Mouse (Mus musculus): Measurements from ENCODE around the gene Ccdc121.
"Not testable (repeated sequence)": the region's sequence is repeated elsewhere in the genome, so short reads cannot be mapped to it uniquely, and the experiment has no call there.

Gene Ccdc121

DNA sequence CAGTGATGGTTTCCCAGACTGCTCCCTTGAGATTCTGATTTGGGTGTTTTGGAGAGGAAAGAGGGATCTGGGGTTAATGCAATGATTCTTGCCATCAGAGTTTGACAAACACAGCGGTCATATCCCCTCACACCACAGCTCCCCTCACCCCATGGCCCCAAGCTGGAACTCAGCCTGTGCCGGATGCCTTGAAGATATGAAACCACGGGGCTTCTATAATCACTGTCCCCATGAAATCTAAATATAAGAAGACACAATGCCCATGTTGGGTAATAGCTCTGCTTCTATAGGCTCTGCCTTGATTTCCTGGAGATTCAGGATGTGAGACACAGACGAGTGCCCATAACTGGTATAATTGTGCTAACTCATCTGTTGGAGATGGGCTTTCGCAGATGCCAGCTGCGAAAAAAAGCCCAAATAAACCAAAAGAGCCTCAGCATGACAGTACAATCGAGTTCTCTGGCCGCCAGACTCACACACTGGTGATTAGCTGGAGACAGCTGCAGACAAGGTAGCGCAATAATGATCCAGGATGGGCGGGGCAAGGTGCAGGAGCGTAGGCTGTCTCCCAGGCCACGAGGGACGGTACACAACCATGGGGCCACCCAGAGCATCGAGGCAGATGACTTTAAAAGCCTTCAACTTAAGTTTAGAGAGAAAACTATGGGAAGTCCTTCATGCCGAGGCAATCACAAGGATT is 1.3 kb upstream of the Ccdc121 start:
- no peak for DNase-seq (ENCODE audit: low spot score)

DNA sequence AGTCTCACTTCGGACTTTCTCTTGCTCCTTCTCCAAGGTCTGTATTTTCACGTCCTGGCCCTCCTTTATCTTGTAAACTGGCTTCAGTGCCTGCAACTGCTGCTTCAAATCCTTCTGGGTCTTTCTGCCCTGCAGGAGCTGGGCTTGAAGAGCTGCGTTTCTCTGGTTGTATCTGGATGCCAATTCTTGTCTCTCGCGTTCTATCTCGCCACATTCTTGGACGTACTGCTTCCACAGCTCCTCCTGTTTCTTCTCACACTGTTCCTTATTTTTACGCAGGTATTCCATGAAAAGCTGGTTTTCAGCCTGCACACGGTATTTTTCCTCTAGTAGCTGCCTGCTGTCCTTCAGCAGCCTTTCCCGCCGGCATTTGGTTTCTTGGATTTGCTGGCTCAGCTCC is 396 bp downstream of the Ccdc121 start:
- DNase-seq (ENCODE audit: low spot score), result not testable (repeated sequence)

DNA sequence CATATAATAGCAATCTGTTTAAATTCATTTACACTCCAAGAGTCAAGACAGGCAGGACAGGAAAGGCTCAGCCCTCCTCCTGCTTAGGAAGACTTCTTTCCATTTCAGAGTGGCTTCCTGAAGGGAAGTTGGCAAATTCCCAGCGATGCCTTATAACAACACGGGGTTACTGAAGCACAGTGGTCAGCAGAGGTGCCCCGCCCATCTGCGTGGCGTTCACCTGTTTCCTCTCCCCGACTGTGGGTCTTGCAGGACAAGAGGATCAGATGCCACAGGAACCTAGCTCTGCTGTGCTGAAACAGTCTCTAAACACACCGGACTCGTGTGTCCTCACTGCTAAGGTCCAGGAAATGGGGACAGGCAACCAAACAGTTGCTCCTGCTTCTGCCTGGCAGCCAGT is 5.9 kb downstream of the Ccdc121 start:
- no peak for DNase-seq (ENCODE audit: low spot score)

DNA sequence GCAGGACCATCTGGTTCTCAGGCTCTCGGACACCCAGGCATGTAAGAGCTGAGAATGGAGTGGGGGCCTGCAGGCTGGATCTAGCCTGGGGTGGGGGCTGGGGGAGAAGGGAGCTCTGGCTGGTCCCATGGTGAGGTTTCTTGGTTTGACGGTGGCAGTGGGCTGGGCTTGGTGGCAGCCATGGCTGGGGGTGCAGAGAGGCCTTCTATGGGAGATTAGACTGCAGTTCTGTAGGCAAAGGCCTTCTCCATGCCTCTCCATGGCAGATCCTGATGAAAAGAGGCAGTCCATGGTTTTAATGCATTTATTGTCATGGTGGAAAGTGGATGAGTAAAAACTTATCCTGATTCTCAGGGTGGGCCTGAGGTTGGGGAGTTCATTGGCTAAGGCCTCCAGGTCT is 7.8 kb downstream of the Ccdc121 start:
- DNase-seq (ENCODE audit: low spot score), result no peak

DNA sequence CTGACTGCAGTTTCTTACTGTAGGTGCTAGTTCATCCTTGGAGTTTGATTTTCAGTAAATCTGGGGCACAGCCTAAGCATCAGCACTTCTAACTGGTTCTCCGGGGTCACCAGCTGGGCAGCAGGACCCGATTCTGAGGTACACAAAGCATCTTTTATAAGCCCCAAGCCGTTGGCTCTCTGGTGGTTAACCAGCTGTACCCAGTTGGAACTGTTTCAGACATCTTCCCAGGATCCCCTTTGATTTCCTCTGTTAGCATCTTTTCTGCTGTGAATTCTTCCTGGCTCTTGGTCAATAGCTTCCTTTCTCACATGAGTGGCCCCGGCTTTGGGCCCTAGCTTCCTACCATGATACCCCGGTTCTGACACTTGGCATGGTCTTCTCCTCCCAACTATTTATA is 26.6 kb downstream of the Ccdc121 start:
- DNase-seq (ENCODE audit: low spot score), result no peak

DNA sequence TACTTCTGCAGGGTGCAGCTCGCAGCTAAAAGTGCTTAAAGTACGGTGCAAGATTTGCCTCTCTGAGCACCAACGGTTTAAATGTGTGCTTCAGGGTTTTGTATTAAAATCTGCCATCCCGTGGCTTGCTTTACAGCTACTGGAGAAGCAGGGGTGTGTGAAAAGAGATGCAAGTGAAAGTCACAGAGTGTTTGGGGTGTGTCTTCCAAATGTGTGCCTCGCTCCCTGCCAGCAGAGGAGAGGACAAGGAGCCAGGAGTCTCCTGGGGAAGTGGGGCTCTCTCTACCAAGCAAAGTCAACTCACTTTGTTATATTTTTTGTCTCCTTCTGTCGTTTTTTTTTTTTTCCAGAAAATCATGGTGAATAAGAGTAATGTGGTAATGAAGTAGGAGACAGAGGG is 34.7 kb downstream of the Ccdc121 start:
- DNase-seq (ENCODE audit: low spot score), result no peak

DNA sequence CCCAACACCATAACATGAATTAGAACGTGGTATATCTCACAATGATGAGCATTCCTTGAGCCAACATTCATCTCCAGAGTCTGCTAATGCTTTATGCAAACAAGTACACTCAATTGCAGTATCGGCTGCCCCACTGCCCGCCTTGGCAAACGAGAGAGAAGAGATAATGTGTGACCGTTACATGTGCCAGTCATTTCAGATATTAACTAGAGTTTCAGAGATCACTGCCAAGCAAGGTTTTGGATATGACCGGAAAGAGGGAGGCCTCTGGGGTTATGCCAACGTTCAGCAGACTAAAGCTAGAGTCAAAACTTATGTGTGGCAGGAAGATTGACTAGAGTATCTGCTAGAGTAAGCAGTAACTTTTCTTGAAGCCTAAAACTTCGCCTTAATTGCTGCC is 35.1 kb downstream of the Ccdc121 start:
- DNase-seq (ENCODE audit: low spot score), result no peak

DNA sequence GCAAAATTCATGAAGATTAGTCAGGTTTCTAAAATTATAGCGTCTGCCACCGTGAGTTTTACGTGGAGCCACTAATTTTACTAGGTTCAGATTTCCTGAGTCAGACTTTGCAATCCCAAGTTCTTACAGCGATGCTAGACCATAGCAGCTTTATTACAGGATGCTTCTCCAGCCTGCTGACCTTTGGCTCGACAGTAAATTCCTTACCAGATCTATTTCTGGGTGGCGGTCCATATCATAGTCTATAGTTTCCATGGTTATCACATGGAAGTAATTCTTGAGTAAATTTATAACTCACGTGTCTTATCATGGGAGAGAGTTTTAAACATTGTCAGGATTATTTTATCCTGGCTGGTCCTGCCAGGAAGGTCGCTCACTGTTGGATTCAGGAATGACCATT is 41.8 kb downstream of the Ccdc121 start:
- DNase-seq (ENCODE audit: low spot score), result no peak

DNA sequence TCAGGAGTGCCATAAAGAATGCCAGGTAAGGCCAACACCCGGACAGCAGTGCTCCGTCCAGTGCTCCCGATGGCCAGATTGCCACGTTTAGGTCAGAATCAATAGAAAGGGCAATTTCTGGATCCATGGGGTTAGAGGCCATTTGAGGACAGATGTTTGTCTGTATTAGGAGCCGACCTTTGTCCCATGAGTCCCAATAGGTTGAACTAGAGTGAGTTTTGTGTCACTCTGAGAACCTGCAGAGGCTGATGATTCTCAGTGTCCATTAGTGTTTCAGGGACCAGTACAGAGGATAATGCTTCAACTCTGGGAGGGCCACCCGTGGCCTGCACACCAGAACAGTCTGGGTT is 44.0 kb downstream of the Ccdc121 start:
- DNase-seq (ENCODE audit: low spot score), result no peak

DNA sequence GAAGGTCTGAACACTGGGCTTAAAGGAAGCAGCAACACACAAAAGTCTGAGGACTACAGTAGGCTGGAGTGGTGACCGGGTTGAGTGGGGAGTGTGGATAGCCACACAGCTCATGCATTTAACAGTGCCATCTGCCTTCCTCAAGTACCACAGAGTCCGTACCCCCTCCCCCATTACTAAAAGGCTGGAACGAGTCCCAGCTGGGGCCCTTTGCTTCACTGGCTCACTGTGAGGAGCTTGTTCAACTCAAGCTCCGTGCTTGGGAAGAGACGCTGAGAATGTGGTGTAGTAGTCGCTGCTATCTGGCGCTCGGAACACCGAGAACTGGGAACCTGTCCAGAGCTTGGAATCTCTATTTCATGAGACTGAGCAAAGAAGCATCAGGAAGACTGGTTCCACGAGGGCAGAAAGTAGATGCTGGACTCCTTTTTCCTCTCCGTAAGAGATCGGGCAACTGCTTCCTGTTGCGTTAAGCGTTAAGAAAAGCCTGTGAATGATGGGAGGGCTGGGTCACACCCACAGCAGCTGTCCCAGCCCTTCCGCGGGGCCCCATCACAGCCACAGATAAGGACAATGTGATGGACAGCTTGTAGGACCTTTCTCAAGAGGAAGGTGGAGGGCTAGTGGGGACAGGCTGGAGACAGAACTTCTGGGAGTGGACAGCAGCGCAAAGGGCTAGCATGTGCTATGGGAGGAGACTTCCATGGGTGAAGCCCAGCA is 44.5 kb downstream of the Ccdc121 start:
- peak; percentile 13 for DNase-seq (ENCODE audit: low spot score)

DNA sequence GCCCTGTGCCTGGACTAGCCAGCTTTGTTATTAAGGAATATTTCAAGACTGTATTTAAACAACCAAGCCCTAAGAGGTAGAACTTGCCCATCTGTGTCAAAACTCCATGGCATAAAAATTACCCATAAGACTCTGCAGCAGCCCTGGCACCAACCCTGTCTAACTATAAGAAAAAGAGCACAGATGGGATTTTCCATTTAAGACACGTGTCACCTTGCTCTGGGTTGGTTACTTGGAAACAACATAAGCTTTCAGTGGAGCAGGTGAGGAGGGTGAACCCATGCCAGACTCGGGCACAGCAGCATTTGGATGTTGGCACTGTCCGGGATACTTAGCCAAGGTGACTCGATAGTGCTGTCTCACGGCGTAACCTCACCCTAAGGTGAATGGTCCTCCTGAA is 45.2 kb downstream of the Ccdc121 start:
- no peak for DNase-seq (ENCODE audit: low spot score)

DNA sequence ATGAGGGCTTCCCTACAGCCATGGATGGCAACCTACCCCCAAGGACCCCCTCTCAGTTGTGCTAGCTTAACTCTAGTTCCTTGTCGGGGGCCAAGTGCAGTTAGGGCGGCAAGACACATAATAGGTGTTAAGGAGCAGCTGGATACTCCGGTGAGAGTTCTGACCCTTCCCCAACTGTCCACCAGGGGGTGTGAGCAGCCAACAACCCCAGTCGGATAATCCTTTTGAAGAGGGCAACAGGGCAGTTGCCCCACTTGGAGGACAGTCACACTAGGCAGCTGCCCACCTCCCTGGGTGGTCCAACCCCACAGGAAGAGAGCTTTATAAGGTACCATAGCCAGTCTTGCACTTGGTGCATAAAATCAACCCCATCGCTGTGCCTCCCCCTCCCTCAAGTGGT is 46.2 kb downstream of the Ccdc121 start:
- DNase-seq (ENCODE audit: low spot score), result peak; percentile 33

DNA sequence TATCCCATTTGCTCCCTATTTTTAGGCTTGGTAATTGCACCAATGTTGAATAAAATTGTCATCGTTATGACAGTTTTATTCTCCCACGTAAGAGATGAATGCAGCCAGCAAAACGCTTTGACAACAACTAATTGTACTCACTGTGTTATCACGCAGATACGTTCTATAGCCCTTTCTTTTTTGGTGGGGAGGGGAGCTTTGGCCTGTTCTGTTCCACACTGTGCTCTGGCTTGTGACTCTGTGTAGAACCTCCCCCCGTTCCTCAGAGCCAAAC is 48.4 kb downstream of the Ccdc121 start:
- no peak for DNase-seq (ENCODE audit: low spot score)

DNA sequence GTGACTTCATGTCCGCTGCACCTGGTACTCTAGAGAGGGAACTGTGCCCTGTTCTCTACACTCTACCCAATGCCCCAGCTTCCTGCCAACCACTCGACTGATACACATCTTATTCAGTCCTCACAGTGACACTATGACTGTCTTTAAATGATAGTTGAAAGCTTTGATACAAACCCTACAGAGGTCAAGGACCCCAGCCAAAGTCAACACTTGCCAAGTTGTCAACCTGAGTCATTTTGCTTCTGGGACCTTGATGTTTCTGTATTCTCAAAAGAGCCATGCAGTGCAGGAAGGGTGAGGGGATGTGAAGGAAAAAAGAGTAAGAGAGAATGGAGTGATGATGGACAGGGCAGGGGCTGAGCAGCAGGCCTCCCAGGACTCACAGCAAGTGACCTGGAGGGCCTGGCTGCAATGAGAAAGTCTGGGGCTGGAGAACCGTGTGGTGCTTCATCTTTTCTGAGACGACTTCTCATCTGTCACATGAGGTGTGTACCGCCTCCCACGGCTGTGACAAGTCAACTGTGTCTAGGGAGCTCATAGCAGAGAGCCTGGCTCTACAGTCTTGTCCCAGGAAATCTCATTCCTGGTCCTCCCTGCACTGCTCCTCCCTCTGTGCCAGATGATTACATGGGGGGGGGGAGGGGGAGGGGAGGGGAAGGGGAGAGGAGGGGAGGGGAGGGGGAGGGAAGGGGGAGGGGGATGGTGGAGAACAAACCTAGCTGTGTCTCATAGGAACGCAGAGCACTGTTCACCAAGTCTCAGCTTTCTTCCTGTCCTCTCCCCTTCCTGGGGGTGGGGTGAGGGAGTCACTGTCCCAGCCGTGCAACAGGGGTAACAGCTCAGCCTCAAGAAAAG is 49.0 kb downstream of the Ccdc121 start:
- DNase-seq (ENCODE audit: low spot score), result no peak

DNA sequence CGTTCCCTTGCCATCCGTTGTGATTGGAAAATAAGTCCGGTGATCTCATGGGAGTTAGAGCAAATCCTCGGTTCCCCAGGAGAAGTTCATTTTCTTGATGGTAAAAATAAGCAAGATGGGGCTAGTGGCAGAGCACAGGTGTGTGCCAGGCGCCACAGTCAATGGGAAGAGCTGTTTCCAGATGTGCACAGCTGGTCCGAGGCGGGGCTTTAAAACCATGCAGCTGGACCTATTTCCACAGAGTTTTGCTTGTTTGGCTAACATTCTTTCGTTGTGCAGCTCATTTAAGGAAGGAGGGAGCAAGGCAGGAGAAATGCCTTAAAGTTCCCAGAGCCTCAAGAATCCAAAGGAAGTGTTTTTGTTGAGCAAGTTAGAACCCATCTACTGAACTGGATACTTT is 49.8 kb downstream of the Ccdc121 start:
- DNase-seq (ENCODE audit: low spot score), result no peak

DNA sequence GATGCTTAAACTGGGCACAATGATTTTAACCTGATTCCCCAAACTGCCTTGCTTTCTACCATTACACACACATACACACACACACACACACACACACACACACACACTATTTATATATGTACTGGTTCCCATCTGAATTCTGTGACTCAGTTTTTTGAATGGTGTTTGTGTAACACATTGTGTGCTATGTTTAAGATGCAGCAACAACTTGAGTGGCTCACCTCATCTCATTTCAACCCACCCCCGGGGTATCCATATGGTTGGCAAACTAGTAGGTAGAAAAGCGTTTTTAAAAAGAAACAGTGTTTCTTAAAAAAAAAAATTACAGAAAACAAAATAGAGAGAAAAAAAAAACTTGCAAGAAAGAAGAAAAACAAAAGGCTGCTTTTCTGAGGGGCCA is 51.0 kb downstream of the Ccdc121 start:
- DNase-seq (ENCODE audit: low spot score), result no peak

All from embryo, embryonic 10.5 days (tissue).